Mouse (Mus musculus) forebrain, embryonic 10.5 days (tissue): ENCODE results near the gene Vmn2r113. TPM values are rescaled to one million over a fixed set of nuclear protein-coding genes. Genes with fewer than 3 reads are reported as not detected.
"Not testable (repeated sequence)": the region's sequence is repeated elsewhere in the genome, so short reads cannot be mapped to it uniquely, and the experiment has no call there.

ENCODE experiments used
- DNase-seq: peaks from one replicate; pipeline ENCODE4 v3.0.0-alpha.2; 2017; ENCODE audit warnings: low spot score; ENCODE audit errors: extremely low spot score
- H3K27ac ChIP-seq: fragments of 300-500 bp; sonication (generic); 2 replicates; pipeline ENCODE4 v1.5.1; 2016; ENCODE audit warnings: mild to moderate bottlenecking
- H3K27me3 ChIP-seq: fragments of 300-500 bp; sonication (generic); 2 replicates; pipeline ENCODE4 v1.6.1; 2016; ENCODE audit warnings: mild to moderate bottlenecking; ENCODE audit not compliant: poor library complexity, severe bottlenecking
- H3K36me3 ChIP-seq: fragments of 300-500 bp; sonication (generic); replicated peaks from 2 replicates; pipeline ENCODE4 v1.6.1; 2016; ENCODE audit warnings: mild to moderate bottlenecking, moderate library complexity
- H3K4me1 ChIP-seq: fragments of 300-500 bp; sonication (generic); 2 replicates; pipeline ENCODE4 v1.6.1; 2016
- H3K4me3 ChIP-seq: fragments of 300-500 bp; sonication (generic); 2 replicates; pipeline ENCODE4 v1.5.1; 2016; ENCODE audit warnings: mild to moderate bottlenecking, moderate library complexity
- H3K9me3 ChIP-seq: fragments of 300-500 bp; sonication (generic); 2 replicates; pipeline ENCODE4 v1.6.1; 2016; ENCODE audit warnings: mild to moderate bottlenecking, moderate library complexity
- WGBS: fragments of 180-500 bp; shearing (Covaris S2); methylation state at CpG from one replicate; pipeline ENCODE4 v1.1.7; 2016; 5-methylcytosine and 5-hydroxymethylcytosine counted together
- polyA plus RNA-seq: library from polyadenylated mRNA; unstranded; fragments of >200 nt; fragmentation: Nextera tagmentation; extraction: Ambion mirVana; gene quantifications from 2 replicates; pipeline ENCODE4 v1.2.1, GENCODE M21; 2016

The Vmn2r113 gene
- polyA plus RNA-seq: not detected in 2 replicates

DNA sequence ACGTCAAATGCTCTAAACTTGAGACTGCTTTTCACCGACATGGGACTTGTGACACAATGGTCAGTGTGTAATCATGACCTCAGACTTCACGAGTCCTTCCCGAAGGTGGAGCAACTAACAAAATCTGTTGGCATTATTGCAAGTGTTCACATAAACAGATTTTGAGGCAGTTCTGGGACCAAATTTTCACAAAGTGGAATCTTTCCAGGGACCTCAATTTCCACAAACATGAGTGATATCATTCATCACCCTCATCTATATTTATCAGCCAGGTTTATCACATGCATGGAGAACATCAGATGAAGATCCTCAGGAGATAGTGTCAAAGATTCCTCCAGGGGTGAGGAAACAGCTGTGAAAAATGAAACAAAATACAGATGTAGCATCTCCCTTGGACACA lies at the start of gene Vmn2r113:
Vmn2r113 (plus strand) TSS at position 301 of the 400 bp plus-strand sequence.
- not testable (repeated sequence) for H3K4me1 ChIP-seq, DNase-seq, H3K36me3 ChIP-seq, H3K4me3 ChIP-seq, H3K27me3 ChIP-seq, H3K9me3 ChIP-seq, H3K27ac ChIP-seq
- no CpG with 5 or more reads among the region's 4 CpGs for WGBS

Other genes with a start within 250 kb of the Vmn2r113 start
- gene Zfp945, start 75.8 kb upstream of the Vmn2r113 start, polyA plus RNA-seq: 19.2 and 20.1 TPM in 2 replicates
- not detected in 2 replicates for gene Vmn2r-ps130, start 118.2 kb downstream of the Vmn2r113 start, polyA plus RNA-seq